Mouse (Mus musculus): ENCODE results near the gene Fam19a1.

DNA sequence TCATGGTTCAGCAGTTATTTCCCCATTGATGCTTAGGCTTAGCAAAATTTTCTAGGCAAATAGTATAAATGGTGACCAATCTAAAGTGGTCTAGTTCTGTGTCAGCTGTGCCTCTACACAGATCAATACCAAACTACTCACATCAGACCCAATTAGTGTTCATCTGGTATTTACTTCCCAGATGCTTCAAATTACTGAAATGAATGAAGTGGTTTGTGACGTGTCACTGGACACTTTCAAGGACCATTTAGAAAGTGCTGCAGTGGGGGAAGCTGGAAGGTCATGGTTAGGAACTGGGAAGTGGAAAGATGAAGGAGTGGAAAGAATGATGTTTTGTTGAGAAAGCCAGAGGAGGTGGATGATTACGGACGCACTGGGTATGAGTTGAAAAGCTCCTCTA, 139.0 kb downstream of the Fam19a1 start:
- TF ChIP-seq CTCF (IDR thresholded peaks at IDR 0.05; ENCODE audit: low read depth, low read length) (no peak), GATA2 (IDR thresholded peaks at IDR 0.05; ENCODE audit: borderline replicate concordance, low read depth, low read length) (no peak), TAL1 (conservative IDR thresholded peaks at IDR 0.05; ENCODE audit: low read depth, low read length) (no peak)

Data from G1E (cell line).